Mouse (Mus musculus) B cell, adult 67 days (primary cell): Measurements from ENCODE around the gene Gm12184. TPM values are rescaled to one million over a fixed set of nuclear protein-coding genes. Genes with fewer than 3 reads are reported as not detected.

ENCODE experiments used
- total RNA-seq, 2 experiments: library from RNA; stranded (reverse); gene quantifications; 4 replicates each; pipeline ENCODE4 v1.2.4; 2023

Gm12184 gene
- under 1 TPM; 0.52 to 0.59 TPM for total RNA-seq

GRCm38 (mm10) chr11:48825979-48826751 is at the start of gene Gm12184, which contains the start of gene Trim7:
Gene Gm12184 (minus strand): TSS chr11:48826655.
Gene Trim7 (plus strand): TSS chr11:48826140.

GRCm38 (mm10) chr11:48871201-48871772 is 44.8 kb upstream of the Gm12184 start, which contains the start of gene Irgm1:
Gene Irgm1 (minus strand): TSS chr11:48871683.

GRCm38 (mm10) chr11:48816800-48817665 is 9.4 kb downstream of the Gm12184 start, which contains the start of gene Trim41:
Gene Trim41 (minus strand): TSS chr11:48817353.

GRCm38 (mm10) chr11:48799921-48800701 is 26.3 kb downstream of the Gm12184 start, which contains the start of gene Rack1:
Gene Rack1 (plus strand): TSS chr11:48800332.

Other genes starting within 250 kb of the Gm12184 start
- gene Rack1, start 26.3 kb downstream of the Gm12184 start, total RNA-seq, result 1,000 to 10,000 TPM; 1,438 to 1,488 TPM
- 10 to 100 TPM; 61.3 TPM for gene Trim41, start 9.3 kb downstream of the Gm12184 start, total RNA-seq
- 100 to 1,000 TPM; 172 to 185 TPM for gene Trim7, start 515 bp downstream of the Gm12184 start, total RNA-seq
- gene Irgm1, start 45.0 kb upstream of the Gm12184 start, total RNA-seq, result 10 to 100 TPM; 35.3 to 54.8 TPM
- gene Gm5431, start 75.6 kb upstream of the Gm12184 start, total RNA-seq, result 10 to 100 TPM in 1 of 2 experiments, 1 to 10 TPM in 1; 7.4 to 14.1 TPM
- gene Psme2b, start 119.5 kb upstream of the Gm12184 start, total RNA-seq, result 10 to 100 TPM; 59.4 to 62.0 TPM
- gene Olfr56, start 152.2 kb upstream of the Gm12184 start, total RNA-seq, result under 1 TPM; 0.68 to 0.70 TPM
- 100 to 1,000 TPM; 102 to 112 TPM for gene 9930111J21Rik1, start 152.7 kb upstream of the Gm12184 start, total RNA-seq
- 1 to 10 TPM; 1.9 to 2.8 TPM for gene Gm12185, start 165.6 kb upstream of the Gm12184 start, total RNA-seq
- gene Tgtp1, start 167.5 kb upstream of the Gm12184 start, total RNA-seq, result 1 to 10 TPM; 2.2 to 4.3 TPM
- 100 to 1,000 TPM; 132 to 158 TPM for gene 9930111J21Rik2, start 224.6 kb upstream of the Gm12184 start, total RNA-seq
- gene Tgtp2, start 237.6 kb upstream of the Gm12184 start, total RNA-seq, result 1 to 10 TPM; 3.6 to 5.1 TPM
- 10 to 100 TPM; 37.3 to 48.6 TPM for gene Ifi47, start 249.9 kb upstream of the Gm12184 start, total RNA-seq